Mouse (Mus musculus) spleen, postnatal 36 days (tissue): Measurements from ENCODE around the gene Src.
A peak's percentile ranks its signal among the peaks of the same experiment; 100 is the strongest.
"Not testable (repeated sequence)": the region's sequence is repeated elsewhere in the genome, so short reads cannot be mapped to it uniquely, and the experiment has no call there.

Source experiments
- DNase-seq, 2 experiments: peaks; one replicate each; pipeline ENCODE4 v3.0.0; 2022; ENCODE audit warnings: low spot score in 2 of 2, mixed read lengths in 1 of 2

Gene Src

GRCm38 (mm10) chr2:157418206-157418605 lies at the start of gene Src:
Gene Src (plus strand): TSS chr2:157418444.
- no peak for DNase-seq

- no peak for DNase-seq
Observed at GRCm38 (mm10) chr2:157371696-157372095, 46.5 kb upstream of the Src start.

DNA sequence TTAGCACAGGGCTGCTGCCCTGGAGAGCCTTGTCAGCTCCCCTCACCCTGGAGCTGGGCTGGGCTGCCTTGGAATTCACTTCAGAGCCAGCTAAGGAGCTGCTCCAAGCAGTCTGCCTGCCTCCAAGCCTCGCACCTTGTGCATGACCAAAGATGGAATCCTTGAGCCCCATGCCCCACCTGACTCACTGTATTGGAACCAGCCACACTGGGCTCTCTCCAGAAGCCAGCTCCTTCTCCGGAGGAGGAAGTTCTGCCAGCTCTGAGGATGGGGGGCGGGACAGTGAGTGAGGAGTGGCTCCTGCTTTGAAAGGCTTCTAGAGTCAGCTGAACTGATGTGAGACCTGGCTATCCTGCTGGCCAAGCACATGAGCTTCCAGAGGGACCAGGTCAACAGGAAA lies 44.6 kb upstream of the Src start:
- no peak for DNase-seq

- DNase-seq: no peak
Observed at GRCm38 (mm10) chr2:157375051-157375450, 43.2 kb upstream of the Src start.

GRCm38 (mm10) chr2:157375794-157376757 lies 42.2 kb upstream of the Src start:
- no peak for DNase-seq

DNA sequence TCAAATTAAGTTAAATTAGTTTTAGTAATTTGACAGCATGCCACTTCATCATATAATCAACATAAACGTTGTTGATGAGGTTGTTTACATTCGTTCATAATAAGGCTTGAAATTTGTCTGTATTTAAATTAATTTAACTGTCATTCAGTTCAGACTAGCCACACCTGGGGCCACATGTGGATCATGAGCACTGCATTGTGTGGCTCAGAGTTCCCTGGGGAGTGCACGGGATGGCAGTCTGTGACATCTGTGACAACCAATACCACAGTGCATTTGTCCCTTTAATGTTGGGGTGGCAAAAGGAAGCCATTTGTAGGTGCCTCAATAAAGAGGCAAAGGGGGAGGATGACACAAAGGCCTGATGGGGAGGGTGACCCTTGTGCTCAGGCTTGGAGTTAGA lies 41.2 kb upstream of the Src start:
- no peak for DNase-seq

GRCm38 (mm10) chr2:157384836-157385235 lies 33.4 kb upstream of the Src start:
- no peak for DNase-seq

DNA sequence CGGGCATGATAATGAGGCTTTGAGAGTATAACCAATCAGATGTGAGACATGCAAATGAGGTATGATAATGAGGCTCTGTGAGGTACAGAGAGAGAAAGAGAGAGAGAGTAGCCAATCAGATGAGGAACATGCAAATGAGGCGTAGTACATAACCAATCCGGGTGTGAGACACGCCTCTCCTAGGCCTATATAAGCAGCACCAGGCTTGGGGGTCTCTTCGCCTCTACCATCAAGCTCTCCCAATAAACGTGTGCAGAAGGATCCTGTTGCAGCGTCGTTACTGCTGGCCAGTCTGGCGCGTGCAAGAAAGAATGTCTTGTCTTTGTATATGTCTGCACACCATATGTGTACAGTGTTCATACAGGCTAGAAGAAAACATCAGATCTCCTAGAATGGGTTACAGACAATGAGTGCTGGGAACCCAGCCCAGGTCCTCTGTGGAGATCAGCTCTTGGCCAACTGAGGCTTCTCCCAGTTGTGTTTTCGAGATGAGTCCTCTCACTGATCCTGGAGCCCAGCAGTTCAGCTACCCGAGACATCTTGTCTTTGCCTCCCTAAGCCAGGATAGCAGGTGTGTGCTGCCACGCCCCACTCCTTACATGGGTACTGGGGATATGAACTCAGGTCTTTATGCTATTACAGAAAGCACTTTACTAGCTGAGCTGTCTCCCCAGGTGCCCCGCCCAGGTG lies 29.2 kb upstream of the Src start:
- DNase-seq: not testable (repeated sequence)

GRCm38 (mm10) chr2:157389591-157389921 lies 28.7 kb upstream of the Src start:
- no peak for DNase-seq

DNA sequence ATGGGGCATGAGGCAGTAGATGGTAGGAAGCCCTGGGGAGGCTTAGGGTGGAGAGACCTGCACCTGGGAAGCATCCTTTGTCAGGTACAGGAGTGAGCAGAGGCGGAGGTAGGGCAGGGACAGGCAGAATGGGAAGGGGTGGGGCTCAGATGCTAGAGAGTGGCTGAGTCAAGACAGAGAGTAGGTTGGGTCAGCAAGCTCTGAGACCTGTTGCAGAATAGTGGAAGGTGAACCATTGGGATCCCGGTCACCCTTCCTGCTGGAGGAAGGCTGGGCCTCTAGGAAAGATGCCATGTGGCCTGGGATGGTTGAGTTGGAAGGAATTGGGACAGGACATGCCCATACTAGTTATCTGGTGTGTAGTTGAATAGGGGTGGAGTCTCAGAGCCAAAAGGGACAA lies 25.9 kb upstream of the Src start:
- no peak for DNase-seq

DNA sequence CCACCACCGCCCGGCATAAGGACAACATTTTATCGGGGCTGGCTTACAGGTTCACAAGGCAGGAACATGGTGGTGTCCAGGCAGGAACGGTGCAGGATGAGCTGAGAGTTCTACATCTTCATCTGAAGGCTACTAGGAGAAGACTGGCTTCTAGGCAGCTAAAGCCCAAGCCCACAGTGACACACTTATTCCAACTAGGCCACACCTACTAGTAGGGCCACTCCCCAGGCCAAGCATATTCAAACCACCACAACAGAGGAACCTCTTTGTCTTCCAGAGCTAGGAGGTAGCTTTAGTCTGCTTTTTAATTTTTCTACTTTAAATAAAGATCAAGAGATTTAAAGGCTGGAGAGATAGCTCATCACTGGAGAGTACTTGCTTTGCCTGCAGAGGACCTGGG lies 24.7 kb upstream of the Src start:
- DNase-seq: no peak

DNA sequence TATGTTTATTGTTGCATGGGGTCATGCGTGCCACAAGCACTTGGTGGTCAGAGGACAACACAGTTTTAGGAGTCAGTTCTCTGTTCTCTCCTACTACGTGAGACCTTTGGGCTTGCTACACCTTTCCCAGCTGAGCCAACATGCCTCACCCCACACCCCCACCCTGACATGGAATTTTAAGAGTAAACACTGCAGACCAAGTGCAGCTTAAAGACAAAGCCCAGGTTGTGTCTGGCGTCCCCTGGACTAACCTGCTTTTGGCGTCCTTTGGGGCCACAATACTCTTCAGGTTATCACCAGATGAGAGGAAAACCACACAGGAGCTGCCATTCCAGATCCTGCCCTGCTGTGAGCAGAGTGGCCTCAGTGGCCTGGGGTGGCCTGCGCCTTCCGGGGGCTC lies 23.4 kb upstream of the Src start:
- DNase-seq: no peak

- no peak for DNase-seq
Observed at GRCm38 (mm10) chr2:157395371-157395770, 22.9 kb upstream of the Src start.

GRCm38 (mm10) chr2:157395960-157396359 lies 22.3 kb upstream of the Src start:
- DNase-seq: peak; percentile 64 to 70

DNA sequence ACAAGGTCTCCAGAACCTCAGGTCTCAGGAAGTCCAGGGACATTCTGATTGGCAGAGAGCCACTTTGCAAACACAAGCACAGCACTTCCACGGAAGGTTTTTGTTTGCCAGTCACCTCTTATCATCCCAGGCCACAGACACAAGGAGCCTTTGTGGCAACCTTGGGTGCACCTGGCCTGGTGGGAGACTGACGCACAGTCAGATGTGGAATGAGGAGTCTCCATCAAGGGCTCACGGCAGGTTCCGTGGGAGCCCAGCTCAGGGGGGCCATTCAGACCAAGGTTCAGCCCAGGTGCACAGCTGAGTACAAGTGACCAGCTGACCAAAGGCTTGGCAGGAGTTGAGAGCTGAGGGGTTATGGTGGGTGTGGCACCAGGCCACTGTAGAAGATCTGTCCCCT lies 20.9 kb upstream of the Src start:
- no peak for DNase-seq

DNA sequence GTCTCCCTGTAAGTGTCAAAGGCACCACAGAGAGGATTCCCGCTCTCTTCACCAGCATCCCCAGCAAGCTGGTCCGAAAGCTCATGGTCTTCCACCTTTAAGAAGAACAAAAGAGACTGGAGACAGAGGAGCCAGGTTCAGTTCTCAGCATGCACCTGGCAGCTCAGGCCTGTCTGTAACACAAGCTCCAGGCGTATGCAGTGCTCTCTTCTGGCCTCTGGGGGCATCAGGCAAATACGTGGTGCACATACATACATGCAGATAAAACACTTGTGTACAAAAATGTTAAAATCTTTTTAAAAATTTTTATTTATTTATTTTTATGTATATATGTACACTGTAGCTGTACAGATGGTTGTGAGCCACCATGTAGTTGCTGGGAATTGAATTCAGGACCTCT lies 19.7 kb upstream of the Src start:
- no peak for DNase-seq

GRCm38 (mm10) chr2:157399797-157400196 lies 18.4 kb upstream of the Src start:
- DNase-seq: no peak

GRCm38 (mm10) chr2:157400491-157400890 lies 17.8 kb upstream of the Src start:
- peak; percentile 38 to 42 for DNase-seq

GRCm38 (mm10) chr2:157401261-157401660 lies 17.0 kb upstream of the Src start:
- DNase-seq: no peak

- DNase-seq: no peak
Observed at GRCm38 (mm10) chr2:157407596-157407995, 10.6 kb upstream of the Src start.

DNA sequence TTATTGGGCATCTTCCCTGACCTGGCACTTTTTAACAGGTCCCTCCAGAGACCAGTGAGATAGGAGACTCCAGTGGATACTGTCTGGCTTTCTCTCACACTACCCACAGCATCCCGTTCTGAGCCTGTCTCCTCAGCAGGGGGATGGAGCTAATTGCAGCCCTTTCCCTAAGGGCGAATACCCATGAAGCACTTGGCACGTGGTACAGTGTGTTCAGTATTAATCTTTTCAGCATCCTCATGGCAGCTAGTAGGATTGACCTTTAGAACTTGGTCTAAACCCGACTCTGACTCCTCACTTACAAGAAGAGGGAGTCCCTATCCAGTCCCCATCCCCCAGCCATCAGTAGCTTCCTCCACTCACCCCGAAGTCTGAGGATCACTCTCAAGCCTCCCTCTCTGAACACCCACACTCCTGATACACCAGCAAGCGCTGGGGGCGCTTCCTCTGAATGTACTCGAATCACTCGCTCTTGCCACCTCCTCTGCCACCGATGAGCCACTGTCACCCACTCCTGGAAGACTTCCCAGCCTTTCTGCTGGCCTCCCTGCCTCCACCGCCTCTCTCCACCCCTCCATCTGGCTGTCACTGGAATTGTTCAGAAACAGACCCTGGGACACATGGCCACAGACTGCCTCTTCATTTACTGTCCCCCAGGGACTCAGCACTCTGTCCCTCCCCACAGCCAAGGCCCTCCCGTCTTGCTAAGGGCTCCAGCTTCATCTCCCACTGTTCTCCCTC lies 8.3 kb upstream of the Src start:
- DNase-seq: no peak

- DNase-seq: no peak
Observed at GRCm38 (mm10) chr2:157411151-157411693, 7.0 kb upstream of the Src start.
